Mouse (Mus musculus) cerebral cortex, adult 2 months (tissue): ENCODE data around the gene Igsf21.

Experiments used
- WGBS: fragments of 180-500 bp; shearing (Covaris S2); methylation state at CpG from one replicate; pipeline ENCODE4 v1.1.7; 2018; 5-methylcytosine and 5-hydroxymethylcytosine counted together

Gene Igsf21

DNA sequence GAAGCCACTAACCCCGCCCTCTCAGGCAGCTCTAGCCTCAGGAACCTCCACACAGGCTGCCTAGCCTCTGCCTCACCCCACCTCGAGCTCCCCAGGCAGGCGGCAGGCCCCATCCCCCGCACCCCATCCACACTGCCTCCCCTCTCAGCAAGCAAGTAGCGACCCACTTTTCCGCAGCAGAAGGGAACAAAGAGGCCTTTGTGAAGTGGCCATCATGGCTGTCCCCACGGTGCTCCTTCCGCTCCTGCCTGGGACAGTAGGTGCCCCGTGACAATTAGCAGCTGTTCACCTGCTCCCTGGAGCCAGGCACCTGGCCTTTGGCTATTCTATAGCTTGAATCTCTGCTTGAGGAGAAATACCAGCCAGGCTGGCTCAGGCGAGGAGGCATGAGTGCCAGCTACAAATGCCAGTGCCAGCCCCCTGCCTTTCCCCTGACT, 9.3 kb downstream of the Igsf21 start:
- WGBS: 36% methylated on average over 10 of the region's 10 CpGs

DNA sequence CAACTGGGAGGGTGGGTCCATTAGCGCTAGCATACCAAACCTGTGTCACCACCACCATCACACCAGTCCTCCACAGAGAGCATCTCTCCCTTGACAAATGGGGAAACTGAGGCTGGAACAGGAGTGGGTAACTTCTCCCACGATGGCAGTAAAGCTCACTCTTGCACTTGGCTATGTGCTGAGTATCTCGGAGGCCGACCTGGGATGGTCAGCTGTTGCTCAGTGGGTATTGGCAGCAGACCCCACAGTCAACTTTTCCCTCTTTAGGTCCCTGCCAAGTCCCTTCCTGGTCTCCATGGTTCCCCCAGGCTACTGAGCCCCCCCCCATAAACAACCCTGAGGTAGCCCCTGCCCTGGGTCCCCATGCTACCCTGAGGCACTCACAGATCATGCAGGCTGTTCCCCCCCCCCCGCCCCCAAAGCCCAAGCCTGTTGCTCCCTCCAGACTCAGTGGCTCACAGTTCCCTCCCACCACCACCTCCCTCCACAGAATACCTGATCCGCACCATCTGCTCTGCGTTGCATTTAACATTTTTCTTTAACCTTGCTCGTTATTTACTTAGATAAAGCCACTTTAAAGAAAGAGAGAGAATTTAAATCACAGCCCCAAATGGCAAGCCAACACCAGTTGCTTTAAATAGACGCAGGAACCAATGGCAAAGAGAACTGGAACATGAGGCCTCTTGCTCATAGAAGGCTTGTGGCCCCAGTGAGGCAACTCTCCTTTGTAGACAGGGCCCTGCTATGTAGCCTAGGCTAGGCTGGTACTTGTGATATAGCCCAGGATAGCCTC, 11.0 kb downstream of the Igsf21 start:
- 53% methylated on average over 9 of the region's 9 CpGs for whole genome bisulfite sequencing

DNA sequence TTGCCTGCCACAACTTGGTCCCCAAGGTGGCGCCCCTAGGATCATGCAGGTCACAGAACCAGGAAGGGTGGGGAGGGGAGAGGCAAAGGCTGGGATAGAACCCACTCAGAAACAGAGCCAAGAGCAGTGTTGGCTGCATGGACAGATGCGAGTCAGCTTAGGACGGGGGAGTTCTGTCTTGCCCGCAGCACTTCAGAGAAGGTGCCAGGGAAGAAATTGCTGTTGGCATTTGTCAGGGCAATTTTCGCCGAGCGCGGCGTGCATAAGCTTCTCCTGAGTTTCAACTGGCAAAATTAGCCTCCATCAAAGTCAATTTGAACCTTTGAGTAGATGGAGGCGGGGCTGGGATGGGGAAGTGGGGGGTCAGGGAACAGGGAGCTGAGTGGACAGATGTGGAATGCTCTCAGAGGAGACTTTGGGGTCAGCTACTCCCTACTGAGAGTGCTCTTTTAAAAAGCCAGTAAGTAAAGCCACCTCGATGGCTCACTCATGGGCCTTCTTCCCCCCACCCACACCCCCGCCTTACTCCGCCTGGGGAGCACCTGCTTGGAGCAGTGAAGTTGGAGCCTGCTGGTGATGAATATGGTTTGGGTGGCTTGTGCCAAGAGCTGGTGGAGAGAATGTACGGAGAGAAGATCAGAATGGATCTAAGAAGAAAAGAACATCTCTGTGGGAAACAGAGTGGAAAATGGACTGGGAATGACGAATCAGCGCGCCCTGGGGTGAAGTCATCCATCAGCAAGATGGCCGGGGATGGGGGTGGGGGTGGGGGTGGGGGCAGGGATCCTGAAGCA, 12.0 kb downstream of the Igsf21 start:
- 47% methylated on average over 18 of the region's 18 CpGs for WGBS

DNA sequence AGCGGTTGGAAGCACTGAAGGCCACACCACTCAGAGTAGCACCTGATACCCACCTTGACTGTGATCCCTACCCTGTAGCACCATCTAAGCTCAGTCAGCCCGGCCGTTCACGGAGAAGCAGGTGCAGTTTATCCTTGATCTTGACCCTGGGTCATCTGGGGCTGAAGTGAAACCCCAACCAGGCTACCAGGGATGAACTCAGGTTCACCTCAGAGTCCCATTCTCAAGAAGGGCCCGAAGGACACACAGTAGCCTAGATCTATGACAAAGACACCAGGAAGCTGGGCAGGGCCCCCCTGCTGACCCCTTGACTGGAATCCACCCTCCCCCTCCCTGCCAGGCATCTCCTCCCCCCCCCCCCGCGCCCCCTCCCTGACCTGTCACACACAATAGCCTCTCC, 18.7 kb downstream of the Igsf21 start:
- whole genome bisulfite sequencing: 75% methylated on average over 6 of the region's 7 CpGs

DNA sequence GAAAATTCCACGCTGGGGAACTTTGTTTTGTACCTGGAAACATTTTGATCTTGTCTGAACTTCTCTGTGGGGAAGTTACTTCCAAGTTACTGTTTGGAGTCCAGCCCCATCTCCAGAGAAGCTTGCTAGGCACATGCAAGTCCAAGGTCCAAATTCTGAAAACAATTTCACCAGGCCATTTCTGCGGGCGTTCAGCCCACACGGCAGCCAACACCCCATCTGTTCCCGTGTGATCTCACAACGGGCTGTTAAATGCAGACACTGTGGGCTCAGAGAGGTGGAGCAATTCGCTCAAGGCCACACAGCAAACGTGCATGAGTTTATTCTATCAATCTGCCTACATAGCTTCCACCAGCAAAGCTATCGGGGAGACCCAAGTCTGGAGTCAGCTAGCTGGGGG, 21.4 kb downstream of the Igsf21 start:
- WGBS: 47% methylated on average over 9 of the region's 9 CpGs

DNA sequence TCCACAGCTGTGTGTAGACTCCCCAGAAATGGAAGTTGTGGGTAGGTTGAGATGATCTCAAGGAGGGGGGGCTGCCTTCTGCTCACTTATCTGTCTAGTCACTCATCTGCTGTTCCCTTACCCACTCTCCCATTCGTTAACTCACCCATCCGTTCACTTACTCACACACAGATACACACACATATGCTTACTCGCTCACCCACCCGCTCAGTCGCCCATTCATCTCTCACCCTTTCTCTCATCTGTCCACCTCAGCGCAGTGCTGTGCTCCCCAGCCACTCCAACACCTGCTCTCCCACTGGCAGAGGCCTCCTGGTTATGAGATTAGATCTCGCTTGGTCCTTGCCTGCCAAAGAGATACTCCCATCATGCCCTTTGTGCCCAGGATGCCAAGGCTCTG, 22.1 kb downstream of the Igsf21 start:
- 59% methylated on average over 7 of the region's 7 CpGs for WGBS

DNA sequence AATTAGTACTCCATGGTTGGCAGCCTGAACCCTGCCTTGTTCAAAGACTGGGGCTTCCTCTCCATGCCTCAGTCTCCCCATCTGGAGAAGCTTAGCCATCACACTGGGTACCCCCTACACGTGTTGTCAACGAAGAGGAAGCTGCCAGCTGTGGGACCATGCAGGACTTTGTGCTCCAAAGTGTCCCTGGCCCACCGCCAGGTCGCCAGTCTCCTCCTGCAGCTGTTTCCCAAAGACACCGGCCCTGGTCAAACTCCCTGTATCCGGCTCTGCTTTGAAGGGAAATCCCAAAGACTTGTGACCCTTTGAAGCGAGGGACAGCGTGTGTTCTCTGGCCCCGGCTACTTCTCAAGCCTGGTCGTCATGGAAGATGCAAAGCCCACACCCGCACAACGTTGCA, 23.5 kb downstream of the Igsf21 start:
- 57% methylated on average over 12 of the region's 12 CpGs for WGBS

DNA sequence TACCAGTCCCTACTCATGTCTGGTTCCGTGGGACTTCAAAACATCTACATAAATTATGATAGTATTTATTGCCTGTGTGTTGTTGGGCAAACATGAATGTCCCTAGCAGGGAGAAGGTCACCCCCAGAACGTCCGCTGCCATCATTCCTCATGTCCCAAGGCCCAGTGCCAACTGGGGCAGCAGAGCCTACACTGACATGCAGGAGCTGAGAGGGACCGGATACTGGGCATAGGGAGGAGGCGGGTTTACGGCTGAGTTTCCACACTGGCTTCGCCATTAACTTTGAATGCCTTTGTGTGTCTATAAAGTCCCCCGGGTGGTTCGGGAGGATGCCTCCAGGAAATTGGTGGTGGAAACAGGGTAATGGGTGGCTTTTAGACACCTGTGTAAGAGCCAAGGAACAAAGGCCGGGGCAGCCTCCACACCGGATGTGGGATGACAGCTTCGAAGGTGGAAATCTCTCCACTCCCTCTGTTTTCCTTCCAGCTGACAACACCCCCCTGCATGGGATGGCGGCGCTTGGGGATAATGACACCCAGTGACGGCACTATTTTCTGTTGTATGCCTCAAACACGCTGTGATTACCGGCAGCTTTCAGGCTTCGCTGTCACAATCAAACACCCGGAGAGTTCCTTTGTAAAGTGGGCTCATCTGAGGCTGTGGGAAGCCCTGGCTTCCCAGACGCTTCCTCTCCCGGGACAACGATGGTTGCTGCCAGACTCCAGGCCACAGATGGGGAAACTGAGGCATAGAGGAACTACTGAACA, 26.1 kb downstream of the Igsf21 start:
- WGBS: 47% methylated on average over 22 of the region's 22 CpGs

DNA sequence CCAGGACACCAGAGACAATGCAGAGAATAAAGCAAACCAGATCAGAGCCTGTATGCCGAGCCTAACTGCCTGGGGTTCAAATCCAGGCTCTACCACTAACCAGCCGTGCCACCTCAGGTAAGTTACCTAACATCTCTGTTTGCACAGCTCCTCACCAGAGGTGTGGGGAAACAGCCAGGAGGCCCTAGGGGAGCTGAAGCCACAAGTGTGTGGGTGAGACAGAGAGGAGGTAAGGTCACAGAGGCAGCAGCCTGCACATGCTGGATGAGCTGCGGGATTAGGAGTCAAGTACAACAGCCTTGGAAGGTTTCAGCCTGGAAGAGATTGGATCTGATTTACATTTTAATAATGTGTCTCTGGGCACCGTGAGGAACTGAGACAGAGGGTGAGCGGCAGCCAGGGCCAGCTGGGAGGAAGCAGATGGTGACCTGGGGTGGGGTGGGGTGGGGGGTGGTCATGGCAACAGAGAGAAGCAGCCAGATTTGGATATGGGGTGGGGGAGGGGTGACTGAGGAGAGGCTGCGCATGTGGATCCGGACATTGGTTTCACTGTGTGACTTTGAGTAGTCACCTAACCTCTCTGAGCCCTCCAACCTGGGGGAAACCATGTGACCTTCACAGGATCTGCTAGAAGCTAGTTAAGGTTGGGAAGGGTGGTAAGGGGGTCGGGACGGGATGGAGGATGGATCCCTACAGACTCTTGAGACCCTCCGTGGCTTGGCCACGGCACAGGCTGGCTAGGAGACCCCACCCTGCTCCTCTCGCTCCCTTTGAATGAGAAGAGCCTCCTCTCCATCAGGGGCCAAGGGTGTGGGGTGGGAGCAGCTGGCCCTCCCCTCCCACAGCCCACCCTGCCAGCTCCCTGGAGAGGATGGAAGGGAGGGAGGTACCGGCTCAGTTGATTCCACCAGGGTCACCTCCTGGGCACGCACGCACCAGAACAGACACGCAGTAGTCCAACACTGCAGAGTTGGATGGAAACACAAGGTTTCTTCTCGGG, 27.4 kb downstream of the Igsf21 start:
- WGBS: 61% methylated on average over 17 of the region's 17 CpGs

DNA sequence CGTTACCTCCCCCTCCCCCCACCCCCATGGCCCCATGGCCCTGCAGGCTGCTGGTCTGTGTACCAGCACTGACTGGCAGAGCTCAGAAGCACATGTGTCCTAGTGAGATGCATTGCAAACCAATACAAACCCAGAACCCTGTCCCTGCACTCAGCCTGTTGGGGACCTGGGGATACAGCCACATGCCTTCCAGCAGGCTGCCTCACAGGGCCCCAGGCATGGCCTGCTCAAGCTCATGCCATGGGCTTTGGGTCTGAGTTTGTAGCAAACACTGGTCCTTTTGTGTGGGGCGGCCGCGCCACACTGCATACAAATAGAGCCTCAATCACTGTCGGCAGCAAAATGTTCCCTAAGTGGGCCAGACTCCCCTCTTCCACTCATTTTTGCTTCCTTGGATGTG, 28.2 kb downstream of the Igsf21 start:
- WGBS: 63% methylated on average over 5 of the region's 5 CpGs

DNA sequence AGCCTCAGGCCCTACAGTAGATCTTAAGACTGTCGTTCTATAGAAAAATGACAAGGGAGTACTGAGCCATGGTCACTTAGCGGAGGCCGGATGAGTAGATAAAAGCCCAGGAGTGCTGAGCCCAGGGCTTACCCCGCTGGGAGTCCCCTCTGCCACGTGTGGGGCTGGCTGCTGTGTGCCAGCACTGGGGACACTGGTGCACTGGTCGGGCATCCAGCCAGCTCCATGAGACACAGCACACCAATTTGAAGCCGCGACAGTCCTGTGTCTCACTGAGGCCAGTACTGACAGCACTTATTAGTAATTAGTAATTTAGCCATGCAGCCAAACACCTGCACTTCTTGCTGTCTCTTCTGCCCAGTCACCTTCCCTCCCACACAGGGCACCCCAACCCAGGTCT, 28.6 kb downstream of the Igsf21 start:
- 63% methylated on average over 8 of the region's 8 CpGs for WGBS

DNA sequence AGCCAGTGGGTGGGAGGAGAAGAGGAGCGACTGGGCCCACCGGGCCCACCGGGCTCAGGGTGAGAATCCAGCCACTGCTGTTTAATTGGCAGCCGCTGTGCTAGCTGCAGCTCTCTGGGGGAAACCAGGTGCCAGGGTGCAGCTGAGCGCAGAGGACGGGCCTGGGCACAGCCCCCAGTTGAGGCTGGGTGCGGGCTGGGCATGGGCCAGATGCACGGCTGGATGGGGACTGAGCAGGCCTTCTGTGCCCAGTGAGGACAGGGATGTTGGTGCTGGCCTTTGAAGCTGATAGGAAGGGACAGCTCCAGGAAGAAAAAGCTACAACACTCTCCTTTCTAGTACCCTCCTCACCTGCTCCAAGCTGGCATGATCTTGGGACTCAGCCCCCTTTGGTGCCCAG, 30.5 kb downstream of the Igsf21 start:
- WGBS: 80% methylated on average over 8 of the region's 8 CpGs

DNA sequence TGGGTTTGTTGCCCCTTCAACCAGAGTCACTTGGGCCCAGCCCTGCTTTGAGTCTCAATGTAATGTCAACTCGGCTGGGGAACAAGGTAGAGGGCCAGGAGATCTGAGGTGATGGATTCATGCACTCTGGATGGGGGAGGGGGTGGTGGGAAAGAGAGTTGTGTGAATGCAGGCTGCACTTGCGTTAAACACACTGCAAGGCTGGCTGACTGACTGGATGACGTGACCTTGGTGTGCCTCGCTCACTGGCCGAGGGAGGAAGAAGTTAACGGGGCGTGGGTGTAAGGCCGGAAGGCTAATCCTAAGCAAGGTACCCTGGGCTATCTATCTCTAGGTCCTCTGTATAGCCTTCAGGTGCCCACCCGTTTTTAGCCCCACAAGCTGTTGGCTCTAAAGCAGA, 31.4 kb downstream of the Igsf21 start:
- WGBS: 85% methylated on average over 9 of the region's 9 CpGs

DNA sequence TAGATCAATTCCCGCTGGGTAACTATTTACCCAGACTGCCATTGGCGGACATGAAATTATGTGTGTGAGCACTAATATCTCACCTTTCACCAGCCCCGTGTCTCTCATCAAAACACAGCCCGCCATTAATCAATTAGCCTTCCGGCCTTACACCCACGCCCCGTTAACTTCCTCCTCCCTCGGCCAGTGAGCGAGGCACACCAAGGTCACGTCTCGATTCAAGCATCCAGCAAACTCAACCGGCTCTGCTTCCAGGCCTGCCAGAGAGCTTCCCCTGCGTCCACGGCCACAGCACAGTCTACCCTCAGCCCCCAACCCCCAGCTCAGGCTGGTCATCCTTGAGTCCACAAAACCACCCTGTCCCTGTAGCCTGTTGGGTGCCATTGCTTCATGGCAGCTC, 32.2 kb downstream of the Igsf21 start:
- 84% methylated on average over 14 of the region's 14 CpGs for WGBS

DNA sequence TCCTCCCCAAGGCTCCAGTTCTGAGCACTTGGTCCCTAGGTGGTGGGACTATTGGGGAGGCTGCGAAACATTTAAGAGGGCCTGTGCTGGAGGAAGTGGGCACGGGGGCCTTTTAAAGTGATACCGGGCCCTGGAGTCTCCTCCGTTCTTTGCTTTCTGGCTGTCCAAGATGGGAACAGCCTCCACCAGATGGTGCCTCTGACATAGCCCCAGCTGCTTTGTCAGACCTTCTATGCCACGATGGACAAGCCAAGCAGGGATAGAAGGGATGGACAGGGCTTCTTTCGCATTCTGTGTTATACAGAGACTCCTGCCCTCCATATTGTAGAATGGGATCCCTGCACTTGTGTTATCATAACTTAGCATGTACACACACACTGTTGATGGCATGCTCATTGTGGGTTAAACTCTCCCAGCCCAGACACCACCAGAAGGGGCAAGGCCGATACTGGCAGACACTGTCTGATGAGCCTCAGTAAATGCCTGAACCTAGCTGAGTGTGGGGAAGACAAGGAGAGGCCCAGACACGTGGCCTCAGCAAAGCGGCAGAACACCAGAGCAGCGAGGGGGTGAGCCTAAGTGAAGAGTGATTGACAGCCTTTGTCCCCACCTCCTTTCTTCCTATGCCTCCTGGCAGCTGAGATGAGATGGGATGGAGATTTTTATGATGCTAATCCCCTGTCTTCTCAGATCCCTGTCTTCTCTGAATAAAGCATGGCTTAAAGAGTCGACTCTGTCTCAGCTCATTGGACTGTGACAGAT, 36.3 kb downstream of the Igsf21 start:
- 68% methylated on average over 11 of the region's 11 CpGs for WGBS

DNA sequence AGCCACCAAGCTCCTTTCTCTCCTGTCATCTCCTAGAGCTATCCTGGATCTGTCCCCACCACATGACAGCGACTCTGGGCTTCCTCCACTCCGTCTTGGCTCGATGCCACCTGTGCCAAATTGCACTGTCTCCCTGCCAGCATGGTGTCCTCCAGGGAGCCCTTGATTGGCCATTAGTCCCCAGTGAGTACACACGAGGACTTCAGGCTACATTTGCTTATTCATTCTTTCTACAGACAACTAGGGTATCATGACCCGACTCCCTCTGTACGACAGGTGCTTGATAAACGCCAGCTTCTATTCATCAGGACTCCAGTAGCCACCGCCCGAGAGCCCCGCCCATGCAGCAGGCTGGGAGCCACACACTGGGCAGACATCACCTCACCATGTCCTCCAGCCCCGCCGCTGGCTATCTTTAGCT, 40.8 kb downstream of the Igsf21 start:
- 29% methylated on average over 12 of the region's 12 CpGs for WGBS

DNA sequence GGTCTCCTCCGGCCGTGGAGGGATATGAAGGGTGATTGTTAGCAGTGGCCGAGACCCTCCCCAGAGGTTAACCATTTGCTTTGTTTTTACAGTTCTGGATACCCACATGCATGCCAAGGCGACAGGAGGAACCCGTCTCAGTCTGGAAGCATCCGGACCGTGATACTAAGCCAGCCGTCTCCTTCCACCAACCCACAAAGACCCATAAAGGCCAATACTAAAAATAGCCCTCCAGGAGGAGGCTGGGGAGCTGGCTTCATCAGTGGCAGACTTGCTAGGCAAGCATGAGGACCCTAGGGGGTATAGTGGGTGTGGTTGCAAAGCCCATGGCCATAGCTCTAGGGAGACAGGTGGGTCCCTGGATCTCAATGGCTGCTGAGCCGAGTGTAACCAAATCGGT, 41.8 kb downstream of the Igsf21 start:
- 70% methylated on average over 10 of the region's 10 CpGs for WGBS

DNA sequence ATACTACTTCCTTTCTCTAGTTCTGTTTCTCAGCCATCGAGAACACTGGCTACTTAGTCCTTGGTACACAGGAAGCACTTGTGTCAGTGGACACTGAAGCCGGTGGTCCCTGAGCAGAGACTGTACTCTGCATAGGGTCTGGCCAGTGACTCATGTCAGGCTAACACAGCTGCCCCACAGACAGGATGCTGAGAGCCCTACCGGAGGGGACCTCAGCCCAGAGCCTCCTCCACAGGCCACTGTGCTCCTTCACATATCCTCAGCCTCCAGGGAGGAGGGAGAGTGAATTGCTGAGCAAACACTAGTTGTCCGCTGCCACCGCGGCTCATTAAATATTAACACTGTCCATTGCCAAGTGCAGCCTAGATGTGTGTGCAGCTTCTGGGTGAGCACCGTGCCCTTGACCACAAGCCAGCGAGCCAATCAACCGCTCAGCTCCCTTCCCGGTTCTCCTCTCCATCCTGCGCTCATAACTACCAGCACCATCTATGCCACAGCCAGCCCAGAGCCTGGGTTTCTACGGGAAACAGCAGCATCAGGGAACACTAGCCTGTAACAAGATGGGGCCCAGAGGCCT, 42.8 kb downstream of the Igsf21 start:
- WGBS: 72% methylated on average over 12 of the region's 12 CpGs

DNA sequence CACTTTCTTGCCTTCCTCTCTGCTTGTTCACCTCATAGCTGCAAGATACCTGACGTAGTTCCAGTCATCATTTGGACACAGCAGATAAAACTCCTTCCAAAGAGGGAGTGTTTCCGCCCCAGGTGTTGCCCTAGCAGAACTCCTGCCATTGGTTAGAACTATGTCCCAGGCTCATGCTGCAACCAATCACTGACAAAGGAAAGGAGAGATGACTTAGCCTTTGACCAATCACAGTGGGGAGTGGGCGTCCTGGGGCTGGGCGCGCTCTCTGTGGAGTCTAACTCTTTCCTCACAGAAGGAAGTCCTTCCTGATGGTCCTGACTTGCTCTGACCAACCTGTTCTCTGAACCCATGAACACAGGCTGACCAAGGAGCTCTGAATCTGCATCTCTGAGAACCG, 44.4 kb downstream of the Igsf21 start:
- WGBS: 64% methylated on average over 6 of the region's 6 CpGs

DNA sequence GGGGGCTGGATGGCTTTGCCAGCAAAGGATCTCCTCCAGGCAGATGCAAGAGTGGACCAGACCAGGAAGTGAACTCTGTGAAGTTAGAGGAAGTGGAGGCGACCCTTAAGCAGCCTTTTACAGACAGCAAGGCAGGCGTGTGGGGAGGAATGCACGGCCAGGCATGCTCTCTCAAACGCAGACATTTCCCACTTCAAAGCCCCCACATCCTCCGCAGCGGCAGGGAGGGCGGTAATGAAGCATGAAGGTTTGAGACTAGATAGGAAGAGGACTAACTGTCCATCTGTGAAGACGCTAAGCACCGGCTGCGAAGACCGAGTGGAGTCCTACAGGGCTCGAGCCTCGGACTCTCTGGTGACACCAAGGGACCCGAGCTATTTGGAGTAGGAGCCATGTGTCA, 46.3 kb downstream of the Igsf21 start:
- 66% methylated on average over 14 of the region's 14 CpGs for WGBS
